Mouse (Mus musculus) myocyte (in vitro differentiated cells): Measurements from ENCODE around the gene Sdhaf1.

Experiments
- CEBPB ChIP-seq: IDR thresholded peaks from 2 replicates; pipeline ENCODE4 v1.6.1; 2011; ENCODE audit warnings: mild to moderate bottlenecking, moderate library complexity; ENCODE audit not compliant: poor library complexity, insufficient read depth, severe bottlenecking
- MAX ChIP-seq: IDR thresholded peaks from one replicate; pipeline ENCODE4 v1.6.1; 2011; ENCODE audit warnings: low read depth, mild to moderate bottlenecking, control low read depth
- MYOG ChIP-seq, 3 experiments: IDR thresholded peaks; one replicate each; pipeline ENCODE4 v1.6.1; 2011; ENCODE audit warnings: control low read depth in 2 of 3, low read depth in 2 of 3, mild to moderate bottlenecking in 2 of 3; ENCODE audit not compliant: insufficient read length in 2 of 3, control insufficient read depth in 1 of 3, insufficient read depth in 1 of 3
- POLR2A ChIP-seq: IDR thresholded peaks from one replicate; pipeline ENCODE4 v1.6.1; 2011; ENCODE audit warnings: low read depth, mild to moderate bottlenecking, control low read depth, moderate library complexity; ENCODE audit not compliant: insufficient read length
- POLR2AphosphoS2 ChIP-seq: IDR thresholded peaks from one replicate; pipeline ENCODE4 v1.6.1; 2011; ENCODE audit warnings: low read depth, control low read depth; ENCODE audit not compliant: insufficient read length
- REST ChIP-seq: IDR thresholded peaks from one replicate; pipeline ENCODE4 v1.6.1; 2011; ENCODE audit warnings: mild to moderate bottlenecking, control low read depth, moderate library complexity; ENCODE audit not compliant: insufficient read depth, insufficient read length
- TCF12 ChIP-seq: IDR thresholded peaks from one replicate; pipeline ENCODE4 v1.6.1; 2011; ENCODE audit warnings: mild to moderate bottlenecking, control low read depth; ENCODE audit not compliant: poor library complexity, insufficient read depth, severe bottlenecking
- USF1 ChIP-seq: IDR thresholded peaks from one replicate; pipeline ENCODE4 v1.6.1; 2011; ENCODE audit warnings: low read depth, mild to moderate bottlenecking, control low read depth, moderate library complexity

- TF ChIP-seq POLR2A, result no peak
- no peak for TF ChIP-seq REST
- no peak for TF ChIP-seq MAX
- no peak for TF ChIP-seq CEBPB
- TF ChIP-seq MYOG (IDR thresholded peaks at IDR 0.05; ENCODE audit: control insufficient read depth in 1 of 3, insufficient read depth in 1 of 3, insufficient read length in 2 of 3, low read depth in 2 of 3), result no peak
- no peak for TF ChIP-seq POLR2AphosphoS2
- no peak for TF ChIP-seq USF1
- no peak for TF ChIP-seq TCF12
These were observed 39.6 kb upstream of the Sdhaf1 start for GRCm38 (mm10) chr7:30363344-30363738.
